Mouse (Mus musculus): ENCODE measurements around the gene Olfr641.

Gene Olfr641

DNA sequence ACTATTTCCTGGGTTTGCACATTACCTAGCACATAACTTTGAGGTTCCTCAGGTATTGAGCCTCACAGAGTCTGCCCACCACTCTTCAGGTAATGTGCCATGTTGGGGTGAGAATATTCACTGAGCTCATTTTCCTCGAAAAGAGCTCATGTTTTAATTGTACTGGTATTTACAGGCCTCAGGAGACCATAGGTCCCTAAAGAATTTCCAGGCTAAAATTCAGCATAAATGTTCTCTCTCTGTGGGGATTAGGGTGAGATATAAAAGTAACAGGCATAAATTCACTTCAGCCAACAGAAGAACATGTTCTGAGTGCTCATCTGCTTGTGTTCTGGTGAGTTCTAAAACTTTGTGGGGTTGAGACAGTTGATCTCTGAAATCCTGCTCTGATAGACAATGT, at the start of gene Olfr641:
Gene Olfr641 (plus strand): TSS at position 301 of the 400 bp plus-strand sequence.
- in situ Hi-C loops (cut with MboI, MseI), result no loop called here

DNA sequence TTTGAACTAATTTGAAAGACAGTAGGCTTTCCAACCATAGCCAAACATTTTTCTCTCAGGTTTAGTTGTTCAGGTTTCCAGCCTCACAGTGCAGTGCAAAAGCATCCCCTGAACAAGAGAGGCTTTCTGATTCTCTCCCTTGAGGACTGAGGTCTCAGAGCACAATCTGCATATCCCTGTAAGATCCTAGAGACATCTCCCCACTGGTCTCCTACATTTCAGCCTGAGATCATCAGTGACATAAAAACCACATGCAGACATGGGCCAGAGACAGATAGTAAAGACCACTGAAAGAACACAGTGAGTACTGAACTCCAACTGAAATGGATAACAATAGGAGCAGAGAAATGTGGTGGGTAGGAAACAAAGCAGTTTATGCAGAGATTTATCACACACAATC, 36.8 kb upstream of the Olfr641 start, which contains the start of gene Olfr638:
Gene Olfr638 (plus strand): TSS at position 301 of the 400 bp plus-strand sequence.
- in situ Hi-C loops (cut with MboI, MseI), result no loop called here

- in situ Hi-C loops (cut with MboI, MseI), result no loop called here
Observed at GRCm38 (mm10) chr7:103999124-103999523, 36.1 kb upstream of the Olfr641 start.

DNA sequence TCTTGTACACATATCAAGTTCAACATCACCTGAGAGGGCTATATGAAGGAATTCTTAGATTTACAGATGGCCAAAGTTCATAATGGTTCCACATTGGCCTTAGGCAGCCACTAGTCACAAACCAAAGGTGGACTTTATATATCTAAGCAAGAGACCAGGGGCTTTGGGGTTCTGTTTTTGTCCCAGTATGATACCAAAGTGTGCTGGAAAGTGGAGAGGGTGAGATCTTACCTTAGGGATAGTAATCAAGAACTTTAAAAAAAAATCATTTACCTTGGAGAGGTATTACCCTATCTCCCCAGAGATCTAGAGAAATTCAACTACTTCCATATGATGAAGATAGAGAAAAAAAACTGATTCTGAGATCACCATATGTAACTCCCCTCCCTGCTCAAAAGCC, 18.0 kb upstream of the Olfr641 start, which contains the start of gene Olfr639:
Gene Olfr639 (minus strand): TSS at position 101 of the 400 bp plus-strand sequence.
- in situ Hi-C loops (cut with MboI, MseI), result no loop called here

DNA sequence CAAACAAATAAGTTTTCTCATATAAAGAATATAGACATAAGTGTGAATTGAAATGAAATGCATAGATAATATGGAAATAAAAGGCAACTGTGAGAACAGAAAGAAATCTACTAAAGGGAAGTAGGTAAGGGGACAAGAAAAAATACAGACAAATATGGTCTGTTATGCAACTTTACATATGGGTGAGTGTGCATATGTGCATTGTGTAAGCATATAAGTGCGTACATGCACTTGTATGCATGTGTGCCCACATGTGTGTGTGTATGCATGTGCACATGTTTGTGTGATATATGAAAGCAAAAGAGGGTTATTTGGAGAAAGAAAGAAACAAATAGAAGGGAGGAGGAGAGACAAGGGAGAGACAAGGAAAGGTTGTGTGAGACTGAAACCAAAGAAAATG, 16.3 kb upstream of the Olfr641 start:
- in situ Hi-C loops (cut with MboI, MseI), result no loop called here

GRCm38 (mm10) chr7:104021651-104022050, 13.6 kb upstream of the Olfr641 start:
- in situ Hi-C loops (cut with MboI, MseI), result no loop called here

DNA sequence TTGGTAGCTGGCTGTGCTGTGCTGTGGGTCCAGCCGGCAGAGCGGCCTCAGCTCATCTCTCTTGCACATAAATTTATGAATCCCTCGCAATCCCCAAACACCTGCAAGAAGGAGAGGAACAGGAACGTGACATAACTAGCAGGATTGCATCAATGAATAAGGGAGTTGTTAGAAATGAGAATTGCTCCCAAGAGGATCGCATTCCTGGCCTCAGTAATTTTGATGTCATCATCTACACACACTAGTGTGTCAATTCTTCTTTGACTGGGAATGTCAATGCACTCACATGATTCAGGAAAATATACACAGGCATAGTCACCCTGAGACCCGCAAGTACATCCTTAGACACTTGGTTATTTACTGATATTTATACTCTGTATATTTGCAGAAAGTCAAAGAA, 9.8 kb upstream of the Olfr641 start, which contains the start of gene Olfr640:
Gene Olfr640 (minus strand): TSS at position 101 of the 400 bp plus-strand sequence.
- in situ Hi-C loops (cut with MboI, MseI), result no loop called here

DNA sequence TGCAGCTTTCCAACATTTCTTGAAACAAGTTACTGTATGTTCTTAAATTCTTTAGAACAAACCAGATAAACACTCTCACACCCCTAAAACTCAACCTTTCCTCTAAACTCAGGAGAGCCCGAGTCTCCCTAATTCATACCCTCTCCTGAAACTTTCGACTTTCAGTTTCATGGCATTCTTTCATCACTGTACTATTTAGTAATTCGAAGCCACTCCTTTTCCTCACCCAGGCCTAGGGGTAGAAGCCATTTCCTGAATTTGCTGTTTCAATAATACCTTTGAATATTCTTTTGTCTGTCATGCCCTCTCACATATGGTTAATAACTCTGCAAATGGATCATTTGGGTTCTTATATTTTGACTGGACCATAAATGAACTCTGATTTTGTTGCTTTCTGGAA, 8.3 kb upstream of the Olfr641 start:
- in situ Hi-C loops (cut with MboI, MseI), result no loop called here

- in situ Hi-C loops (cut with MboI, MseI), result no loop called here
Observed at GRCm38 (mm10) chr7:104050745-104051144, 15.5 kb downstream of the Olfr641 start.

GRCm38 (mm10) chr7:104052566-104052965, 17.3 kb downstream of the Olfr641 start, which contains the start of gene Olfr642:
Gene Olfr642 (minus strand): TSS chr7:104052666.
- in situ Hi-C loops (cut with MboI, MseI), result no loop called here

GRCm38 (mm10) chr7:104059215-104059614, 24.0 kb downstream of the Olfr641 start:
- in situ Hi-C loops (cut with MboI, MseI), result no loop called here

DNA sequence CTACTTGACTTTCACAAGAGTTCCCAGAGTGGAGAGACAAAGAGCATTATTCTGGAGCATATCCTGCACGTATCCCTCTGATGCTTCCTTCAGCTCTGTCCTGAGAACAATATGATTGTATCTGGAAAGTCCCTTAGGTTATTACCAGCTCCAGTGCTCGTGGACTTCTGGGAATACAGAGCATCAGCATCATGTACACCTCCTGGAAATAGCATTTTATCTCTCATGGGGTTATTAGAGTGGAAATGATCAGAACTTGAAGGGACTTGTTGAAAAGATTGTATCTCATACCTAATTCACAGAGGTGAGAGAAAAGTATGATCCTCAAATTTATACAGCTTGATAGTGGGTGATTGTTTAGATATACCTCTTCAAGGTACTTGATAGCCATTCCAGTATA, 26.1 kb downstream of the Olfr641 start, which contains the start of gene 4930516K23Rik:
Gene 4930516K23Rik (minus strand): TSS at position 101 of the 400 bp plus-strand sequence.
- in situ Hi-C loops (cut with MboI, MseI), result no loop called here

- in situ Hi-C loops (cut with MboI, MseI), result no loop called here
Observed at GRCm38 (mm10) chr7:104071769-104072168, 36.5 kb downstream of the Olfr641 start, which contains the start of gene Olfr644. Gene Olfr644 (minus strand): TSS chr7:104071869.

DNA sequence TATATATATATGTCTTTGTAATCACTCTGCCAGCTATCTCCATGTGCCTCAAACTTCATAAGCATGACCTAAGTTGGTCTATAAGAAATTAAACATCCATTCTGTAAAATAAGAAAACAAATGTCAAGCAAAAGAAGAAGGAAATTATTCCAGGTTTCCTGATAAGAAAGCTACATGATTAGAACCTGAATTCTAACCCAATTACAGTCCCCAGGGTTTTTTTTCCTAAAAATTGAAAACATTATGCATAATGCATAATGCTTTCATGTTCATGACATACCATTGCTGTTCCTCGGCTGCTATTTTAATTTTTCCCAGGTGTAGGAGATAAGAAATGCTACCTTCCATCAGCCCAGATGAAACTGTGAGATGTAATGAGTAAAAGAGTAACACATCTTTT, 50.1 kb downstream of the Olfr641 start, which contains the start of gene Olfr645:
Gene Olfr645 (minus strand): TSS at position 101 of the 400 bp plus-strand sequence.
- in situ Hi-C loops (cut with MboI, MseI), result no loop called here
